Comparison of ENCODE assay signal across 8 mouse cellular contexts in genomic region chr2:160621001-160621448, GRCm38 (mm10). TPM values are rescaled to one million over a fixed set of nuclear protein-coding genes. Genes with fewer than 3 reads are reported as not detected.
A peak's percentile ranks its signal among the peaks of the same experiment; 100 is the strongest.
DNase-seq lines count a peak whose midpoint lies in the region; ATAC-seq and TF ChIP-seq lines count a peak whose summit lies in the region.

No protein-coding gene starts in this region.

- H3K36me3 ChIP-seq in lung, embryonic 16.5 days (ENCODE audit: control insufficient read depth, insufficient read depth, low read length): no peaks in the 10 kb centered on the region
- H3K36me3 ChIP-seq in heart, embryonic 12.5 days: no peaks in the 10 kb centered on the region
- H3K36me3 ChIP-seq in midbrain, embryonic 15.5 days (replicated peaks): no peaks in the 10 kb centered on the region
- H3K36me3 ChIP-seq in hindbrain, embryonic 14.5 days (replicated peaks; ENCODE audit: control insufficient read depth, insufficient read depth): no peaks in the 10 kb centered on the region

- no peak overlapping the region for H3K4me3 ChIP-seq in lung, embryonic 16.5 days (ENCODE audit: low read length)
- no peak overlapping the region for H3K4me3 ChIP-seq in lung, adult 2 months (replicated peaks; ENCODE audit: extremely low read depth, low read depth, low read length)
- no peak overlapping the region for H3K4me3 ChIP-seq in heart, embryonic 12.5 days
- no peak overlapping the region for H3K4me3 ChIP-seq in midbrain, embryonic 15.5 days
- no peak overlapping the region for H3K4me3 ChIP-seq in hindbrain, embryonic 14.5 days (replicated peaks; ENCODE audit: low read length)

- no peak overlapping the region for H3K4me2 ChIP-seq in lung, embryonic 16.5 days (ENCODE audit: low read depth, low read length)
- no peak overlapping the region for H3K4me2 ChIP-seq in heart, embryonic 12.5 days
- H3K4me2 ChIP-seq in midbrain, embryonic 15.5 days: no peak overlapping the region
- no peak overlapping the region for H3K4me2 ChIP-seq in hindbrain, embryonic 14.5 days (replicated peaks)

- H3K9ac ChIP-seq in lung, embryonic 16.5 days (ENCODE audit: low read length): no peak overlapping the region
- no peak overlapping the region for H3K9ac ChIP-seq in heart, embryonic 12.5 days
- H3K9ac ChIP-seq in midbrain, embryonic 15.5 days: no peak overlapping the region
- H3K9ac ChIP-seq in hindbrain, embryonic 14.5 days: no peak overlapping the region

- no peak for TF ChIP-seq CTCF in lung, adult 2 months (IDR thresholded peaks at IDR 0.05; ENCODE audit: insufficient read depth, low read length)

- 82% methylated on average over 11 of the region's 11 CpGs for WGBS in lung, embryonic 16.5 days
- 50% methylated on average over 11 of the region's 11 CpGs for WGBS in lung, adult 2 months
- 85% methylated on average over 11 of the region's 11 CpGs for WGBS in heart, embryonic 12.5 days
- whole genome bisulfite sequencing in midbrain, embryonic 15.5 days: 87% methylated on average over 11 of the region's 11 CpGs
- 83% methylated on average over 11 of the region's 11 CpGs for WGBS in hindbrain, embryonic 14.5 days

- H3K27me3 ChIP-seq in lung, embryonic 16.5 days (ENCODE audit: control insufficient read depth, insufficient read depth, low read depth, low read length): no peaks in the 10 kb centered on the region
- H3K27me3 ChIP-seq in heart, embryonic 12.5 days (replicated peaks): no peaks in the 10 kb centered on the region
- no peaks in the 10 kb centered on the region for H3K27me3 ChIP-seq in midbrain, embryonic 15.5 days (replicated peaks)
- H3K27me3 ChIP-seq in hindbrain, embryonic 14.5 days (ENCODE audit: control insufficient read depth, insufficient read depth, low read length): no peaks in the 10 kb centered on the region

- TF ChIP-seq POLR2A in lung, adult 2 months (IDR thresholded peaks at IDR 0.05; ENCODE audit: borderline replicate concordance, extremely low read depth, low read depth, low read length): no peak

- no peak for DNase-seq in lung, adult 2 months
- DNase-seq in cerebellum, postnatal 14 days: peak; percentile 81 to 82
- DNase-seq in skeletal muscle tissue, adult 2 months (ENCODE audit: low read depth, low spot score): peak; percentile 96
- no peak for DNase-seq in layer of hippocampus, adult 9-11 months
- no peak for DNase-seq in hindbrain, embryonic 14.5 days (ENCODE audit: low spot score)

- peak overlapping the region; percentile 64 for H3K27ac ChIP-seq in lung, embryonic 16.5 days (ENCODE audit: low read length)
- peak overlapping the region; percentile 71 for H3K27ac ChIP-seq in heart, embryonic 12.5 days (ENCODE audit: poor library complexity, severe bottlenecking)
- H3K27ac ChIP-seq in midbrain, embryonic 15.5 days: no peak overlapping the region
- H3K27ac ChIP-seq in hindbrain, embryonic 14.5 days: no peak overlapping the region

- H3K9me3 ChIP-seq in lung, embryonic 16.5 days (ENCODE audit: control insufficient read depth, low read length): no peaks in the 10 kb centered on the region
- H3K9me3 ChIP-seq in heart, embryonic 12.5 days (replicated peaks): no peaks in the 10 kb centered on the region; the same call in 1 of the 2 replicates
- H3K9me3 ChIP-seq in midbrain, embryonic 15.5 days: no peaks in the 10 kb centered on the region
- H3K9me3 ChIP-seq in hindbrain, embryonic 14.5 days (ENCODE audit: control insufficient read depth, low read length): no peaks in the 10 kb centered on the region

- no peak for ATAC-seq in lung, embryonic 16.5 days (ENCODE audit: low read depth)
- ATAC-seq in heart, embryonic 12.5 days (ENCODE audit: insufficient number of reproducible peaks, low FRiP score): no peak
- no peak for ATAC-seq in midbrain, embryonic 15.5 days (replicated peaks)
- ATAC-seq in hindbrain, embryonic 14.5 days (ENCODE audit: low FRiP score): no peak

- peaks cover 33% of the 10 kb centered on the region for H3K4me1 ChIP-seq in lung, embryonic 16.5 days (replicated peaks; ENCODE audit: control insufficient read depth, insufficient read depth, low read length)
- H3K4me1 ChIP-seq in lung, adult 2 months (ENCODE audit: control insufficient read depth, insufficient read depth, low read length): peaks cover 17% of the 10 kb centered on the region
- peaks cover 28% of the 10 kb centered on the region for H3K4me1 ChIP-seq in heart, embryonic 12.5 days (replicated peaks)
- no peaks in the 10 kb centered on the region; the same call in 1 of the 2 replicates for H3K4me1 ChIP-seq in midbrain, embryonic 15.5 days
- 0 out of 2 replicates have a peak, but pooled peaks cover 4% of the 10 kb centered on the region for H3K4me1 ChIP-seq in hindbrain, embryonic 14.5 days (replicated peaks; ENCODE audit: control insufficient read depth, insufficient read depth, low read length)

RNA-seq across cellular contexts. Expression of gene Top1, which starts 24.7 kb away (rescaled TPM):
- 66.4 and 72.5 TPM in 2 replicates for polyA plus RNA-seq in lung, embryonic 16.5 days (2015; fragmentation: Nextera tagmentation; extraction: Ambion mirVana)
- polyA plus RNA-seq in lung, adult 2 months (2012; rRNA removed): 10.7 and 14.2 TPM in 2 replicates
- polyA plus RNA-seq in heart, embryonic 12.5 days (2016; fragmentation: Nextera tagmentation; extraction: Ambion mirVana): 60.1 and 63.9 TPM in 2 replicates
- polyA plus RNA-seq in midbrain, embryonic 15.5 days (2015; fragmentation: Nextera tagmentation; extraction: Ambion mirVana): 75.2 and 81.1 TPM in 2 replicates
- 58.9 and 67.6 TPM in 2 replicates for polyA plus RNA-seq in hindbrain, embryonic 14.5 days (2014; fragmentation: Nextera tagmentation; extraction: Ambion mirVana)

Comparison
In these comparisons a context has a peak if more than half of its experiments do, and no peak if none do; other contexts are left out.
1. H3K27ac ChIP-seq: peak in lung, embryonic 16.5 days (single experiment) and heart, embryonic 12.5 days (single experiment); none in midbrain, embryonic 15.5 days (single experiment) and hindbrain, embryonic 14.5 days (single experiment).
2. DNase-seq: peak in cerebellum, postnatal 14 days (2 of 2) and skeletal muscle tissue, adult 2 months (single experiment); none in lung, adult 2 months (single experiment), layer of hippocampus, adult 9-11 months (single experiment) and hindbrain, embryonic 14.5 days (single experiment).